Mouse (Mus musculus) brown adipose tissue, adult 24 weeks (tissue): ENCODE data around the gene Themis2. TPM values are rescaled to one million over a fixed set of nuclear protein-coding genes. Genes with fewer than 3 reads are reported as not detected.
"Not testable (repeated sequence)": the region's sequence is repeated elsewhere in the genome, so short reads cannot be mapped to it uniquely, and the experiment has no call there.

Experiments used
- H3K27ac ChIP-seq: fragments of 200-500 bp; replicated peaks from 2 replicates; pipeline ENCODE4 v1.5.1; 2012; ENCODE audit warnings: low read depth, mild to moderate bottlenecking, low read length
- H3K4me1 ChIP-seq: fragments of 200-500 bp; 2 replicates; pipeline ENCODE4 v1.6.1; 2012; ENCODE audit warnings: low read length, mixed read lengths; ENCODE audit not compliant: control insufficient read depth, insufficient read depth, insufficient read length
- H3K4me3 ChIP-seq: fragments of 200-500 bp; 2 replicates; pipeline ENCODE4 v1.5.1; 2012; ENCODE audit warnings: low read depth, mild to moderate bottlenecking, low read length, moderate library complexity; ENCODE audit not compliant: insufficient read depth
- polyA plus RNA-seq: library from polyadenylated mRNA; stranded (reverse); fragments of >200 nt; gene quantifications from 2 replicates; pipeline ENCODE4 v1.2.4, GENCODE M21; 2012; ENCODE audit not compliant: missing spikeins, insufficient read depth, insufficient read length

The Themis2 gene
- polyA plus RNA-seq, 1 experiment: 2.8 TPM

DNA sequence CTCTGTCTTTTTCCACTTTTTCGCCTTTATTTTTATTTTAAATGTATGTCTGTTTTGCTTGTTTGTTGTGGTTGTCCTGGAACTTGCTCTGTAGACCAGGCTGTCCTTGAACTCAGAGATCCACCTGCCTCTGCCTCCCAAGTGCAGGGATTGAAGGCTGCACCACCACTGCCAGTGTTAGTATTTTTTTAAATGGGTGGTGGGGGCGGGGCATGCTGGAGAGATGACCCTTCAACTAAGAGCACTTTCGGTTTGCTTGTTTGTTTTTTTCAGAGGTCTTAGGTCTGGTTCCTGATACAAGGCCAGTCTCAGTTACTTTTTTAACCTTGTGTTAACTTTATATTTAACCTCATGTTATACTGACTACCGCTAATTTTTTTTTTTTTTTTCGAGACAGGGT lies 9.0 kb upstream of the Themis2 start:
- Histone ChIP-seq H3K27ac (peak overlapping the region; percentile 54; the same call in 1 of the 2 replicates), H3K4me1 (peaks cover 19% of the 10 kb centered on the region)

GRCm38 (mm10) chr4:132804331-132804730 lies 8.1 kb upstream of the Themis2 start:
- H3K4me1 ChIP-seq: peaks cover 19% of the 10 kb centered on the region
- no peak overlapping the region for H3K4me3 ChIP-seq
- peak overlapping the region; percentile 26; the same call in 1 of the 2 replicates for H3K27ac ChIP-seq

More for the DNA sequence above, 9.0 kb upstream of the Themis2 start:
- H3K4me3 ChIP-seq: no peak overlapping the region

DNA sequence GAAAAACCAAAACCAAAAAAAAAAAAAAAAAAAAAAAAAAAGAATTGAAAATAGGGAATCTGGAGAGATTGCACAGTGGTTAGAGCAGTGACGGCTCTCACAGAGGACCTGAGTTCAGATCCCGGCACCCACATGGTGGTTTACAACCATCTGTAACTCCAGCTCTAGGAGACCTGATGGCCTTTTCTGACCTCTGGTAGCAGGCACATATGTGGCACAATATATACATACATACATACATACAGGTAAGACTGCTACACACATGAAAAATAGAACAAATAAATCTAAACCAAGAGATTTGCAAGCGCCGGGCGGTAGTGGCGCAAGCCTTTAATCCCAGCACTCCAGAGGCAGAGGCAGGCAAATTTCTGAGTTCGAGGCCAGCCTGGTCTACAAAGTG lies 7.7 kb upstream of the Themis2 start:
- Histone ChIP-seq H3K4me1 (peaks cover 19% of the 10 kb centered on the region), H3K27ac (no peak overlapping the region), H3K4me3 (no peak overlapping the region)

DNA sequence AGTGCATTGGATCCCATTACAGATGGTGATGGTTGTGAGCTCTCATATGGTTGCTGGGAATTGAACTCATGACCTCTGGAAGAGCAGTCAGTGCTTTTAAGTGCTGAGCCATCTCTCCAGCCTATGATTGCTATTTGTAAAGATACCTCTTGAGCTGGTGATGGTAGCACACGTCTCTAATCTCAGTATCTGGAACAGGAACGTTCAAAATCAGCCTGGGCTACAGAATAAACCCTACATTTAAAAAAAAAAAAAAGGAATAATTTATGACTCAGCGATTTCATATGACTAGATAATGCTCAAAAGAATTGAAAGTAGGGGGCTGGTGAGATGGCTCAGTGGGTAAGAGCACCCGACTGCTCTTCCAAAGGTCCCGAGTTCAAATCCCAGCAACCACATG lies 7.0 kb upstream of the Themis2 start:
- Histone ChIP-seq H3K27ac (peak overlapping the region; percentile 97), H3K4me3 (no peak overlapping the region), H3K4me1 (peaks cover 13% of the 10 kb centered on the region)

- Histone ChIP-seq H3K4me3 (peak overlapping the region; percentile 37), H3K27ac (peak overlapping the region; percentile 96), H3K4me1 (peaks cover 13% of the 10 kb centered on the region; the same call in 1 of the 2 replicates)
These were observed 6.0 kb upstream of the Themis2 start for GRCm38 (mm10) chr4:132802171-132802637.

- Histone ChIP-seq H3K4me3 (peak overlapping the region; percentile 37), H3K27ac (peak overlapping the region; percentile 96), H3K4me1 (peaks cover 13% of the 10 kb centered on the region; the same call in 1 of the 2 replicates)
These were observed 5.2 kb upstream of the Themis2 start for GRCm38 (mm10) chr4:132801176-132802077.

- Histone ChIP-seq H3K27ac (no peak overlapping the region), H3K4me3 (no peak overlapping the region), H3K4me1 (peaks cover 13% of the 10 kb centered on the region; the same call in 1 of the 2 replicates)
These were observed 3.7 kb upstream of the Themis2 start for GRCm38 (mm10) chr4:132799845-132800244.

GRCm38 (mm10) chr4:132798666-132799065 lies 2.5 kb upstream of the Themis2 start:
- H3K4me3 ChIP-seq, H3K27ac ChIP-seq: not testable (repeated sequence)
- peaks cover 12% of the 10 kb centered on the region; the same call in 1 of the 2 replicates for H3K4me1 ChIP-seq

DNA sequence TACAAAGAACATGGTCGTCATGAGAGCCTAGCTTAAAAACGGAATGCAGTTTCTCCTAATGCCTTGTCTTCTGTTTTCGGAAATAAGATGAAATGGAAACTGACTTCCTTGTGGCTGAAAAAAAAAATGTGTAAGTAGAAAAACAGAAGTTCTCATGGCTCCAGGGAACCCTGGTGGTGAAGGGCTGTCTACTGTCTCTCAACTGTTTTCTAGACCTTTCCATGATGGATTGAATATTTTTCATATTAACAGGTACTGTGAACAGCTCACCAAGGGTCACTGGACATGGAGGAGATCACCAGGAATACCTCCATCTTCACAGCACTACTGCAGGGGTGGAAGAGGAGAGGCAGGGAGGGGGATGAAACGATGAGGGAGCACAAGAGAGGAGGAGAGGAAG lies 1.8 kb upstream of the Themis2 start:
- Histone ChIP-seq H3K27ac (peak overlapping the region; percentile 76), H3K4me1 (peaks cover 11% of the 10 kb centered on the region; the same call in 1 of the 2 replicates), H3K4me3 (no peak overlapping the region)

- Histone ChIP-seq H3K4me1 (peaks cover 7% of the 10 kb centered on the region; the same call in 1 of the 2 replicates), H3K27ac (peak overlapping the region; percentile 45)
These were observed 1.3 kb upstream of the Themis2 start for GRCm38 (mm10) chr4:132797461-132797860.

DNA sequence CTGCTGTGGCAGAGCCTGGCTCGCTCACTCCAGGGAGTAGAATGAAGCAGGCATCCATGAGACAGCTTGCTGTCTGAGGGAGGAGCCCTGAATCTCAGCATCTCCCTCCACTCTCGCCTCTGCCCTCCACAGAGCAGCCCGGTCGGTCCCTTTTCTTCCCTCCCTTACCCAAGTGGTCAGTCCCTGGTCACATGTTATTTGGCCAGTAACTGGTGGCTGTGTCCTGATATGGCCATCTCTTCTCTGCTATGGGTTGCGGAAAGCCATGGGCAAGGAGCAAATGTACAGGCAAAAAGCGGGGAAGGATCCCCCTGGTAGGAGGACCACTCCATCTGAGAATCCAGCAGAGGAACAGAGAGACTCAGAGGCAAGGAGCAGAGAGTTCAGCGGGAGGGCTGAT lies 1.0 kb downstream of the Themis2 start:
- Histone ChIP-seq H3K4me3 (peak overlapping the region; percentile 69), H3K4me1 (peaks cover 7% of the 10 kb centered on the region; the same call in 1 of the 2 replicates), H3K27ac (peak overlapping the region; percentile 64)

More at GRCm38 (mm10) chr4:132797461-132797860, 1.3 kb upstream of the Themis2 start:
- H3K4me3 ChIP-seq: no peak overlapping the region

DNA sequence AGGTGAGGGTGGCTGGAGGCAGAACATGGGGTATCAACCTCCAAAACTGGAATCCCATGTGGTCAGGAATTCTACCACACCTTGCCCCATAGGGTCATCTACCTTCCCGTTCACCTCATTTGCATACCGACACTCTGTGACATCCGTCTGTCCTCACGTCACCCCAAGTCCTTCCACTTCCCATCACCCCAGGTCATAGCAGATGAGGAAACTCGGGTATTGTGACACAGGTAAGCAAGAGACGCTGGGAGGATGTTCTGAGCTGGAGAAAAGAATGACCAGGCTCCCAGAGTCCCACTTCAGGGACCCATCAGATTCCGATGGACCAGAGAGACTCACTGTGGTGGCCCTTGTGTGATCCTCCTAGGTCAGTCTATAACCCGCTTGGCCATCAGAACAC lies 1.4 kb downstream of the Themis2 start:
- H3K27ac ChIP-seq: peak overlapping the region; percentile 64
- peak overlapping the region; percentile 69 for H3K4me3 ChIP-seq
- peaks cover 7% of the 10 kb centered on the region; the same call in 1 of the 2 replicates for H3K4me1 ChIP-seq

GRCm38 (mm10) chr4:132794028-132794427 lies 2.2 kb downstream of the Themis2 start:
- Histone ChIP-seq H3K4me1 (peaks cover 7% of the 10 kb centered on the region; the same call in 1 of the 2 replicates), H3K27ac (peak overlapping the region; percentile 81), H3K4me3 (peak overlapping the region; percentile 69)

DNA sequence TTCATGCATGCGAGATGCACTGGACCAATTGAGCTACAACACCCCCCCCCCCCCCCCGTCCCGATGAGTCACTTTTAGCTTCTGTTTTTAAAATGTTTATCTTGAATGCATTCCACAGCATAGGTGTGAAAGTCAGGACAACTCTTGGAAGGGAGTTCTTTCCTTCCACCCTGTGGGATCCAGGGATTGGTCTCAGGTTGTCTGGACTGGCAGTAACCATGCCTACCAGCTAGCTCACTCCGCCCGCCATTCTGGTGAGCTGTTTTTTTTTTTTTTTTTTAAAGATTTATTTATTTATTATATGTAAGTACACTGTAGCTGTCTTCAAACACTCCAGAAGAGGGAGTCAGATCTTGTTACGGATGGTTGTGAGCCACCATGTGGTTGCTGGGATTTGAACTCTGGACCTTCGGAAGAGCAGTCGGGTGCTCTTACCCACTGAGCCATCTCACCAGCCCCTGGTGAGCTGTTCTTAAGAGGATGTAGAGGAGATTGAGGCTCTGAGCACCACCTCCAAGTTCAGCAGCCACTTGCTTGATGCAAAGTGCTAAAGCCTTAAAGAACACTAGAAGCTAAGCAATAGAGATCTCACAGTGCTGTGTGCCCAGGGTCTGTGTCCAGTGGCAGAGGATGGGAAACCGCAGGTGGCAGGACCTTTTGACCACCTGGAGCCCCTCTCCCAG lies 2.7 kb downstream of the Themis2 start:
- peak overlapping the region; percentile 81; the same call in 1 of the 2 replicates for H3K27ac ChIP-seq
- peak overlapping the region; percentile 69 for H3K4me3 ChIP-seq
- H3K4me1 ChIP-seq: not testable (repeated sequence)

- Histone ChIP-seq H3K4me1 (0 out of 2 replicates have a peak, but pooled peaks cover 2% of the 10 kb centered on the region), H3K4me3 (no peak overlapping the region), H3K27ac (no peak overlapping the region)
These were observed 6.5 kb downstream of the Themis2 start for GRCm38 (mm10) chr4:132789731-132790130.
